Mouse (Mus musculus) stomach, postnatal 0 days (tissue): ENCODE measurements around the gene Gpx3. TPM values are rescaled to one million over a fixed set of nuclear protein-coding genes. Genes with fewer than 3 reads are reported as not detected.

ENCODE experiments used
- ATAC-seq: fragments of 200-750 bp; cut with Nextera tagmentation; 2 replicates; pipeline ENCODE4 v1.8.0; 2017; ENCODE audit not compliant: low FRiP score, low TSS enrichment
- DNase-seq: peaks from one replicate; pipeline ENCODE4 v3.0.0-alpha.2; 2016; ENCODE audit warnings: low spot score
- H3K27ac ChIP-seq: fragments of 300-500 bp; sonication (generic); replicated peaks from 2 replicates; pipeline ENCODE4 v1.5.1; 2014; ENCODE audit warnings: mild to moderate bottlenecking, control low read depth
- H3K27me3 ChIP-seq: fragments of 300-500 bp; sonication (generic); 2 replicates; pipeline ENCODE4 v1.6.1; 2014; ENCODE audit warnings: low read length; ENCODE audit not compliant: control insufficient read depth, insufficient read depth
- H3K36me3 ChIP-seq: fragments of 300-500 bp; sonication (generic); 2 replicates; pipeline ENCODE4 v1.6.1; 2014; ENCODE audit warnings: low read length, mixed read lengths; ENCODE audit not compliant: control insufficient read depth, insufficient read depth
- H3K4me1 ChIP-seq: fragments of 300-500 bp; sonication (generic); replicated peaks from 2 replicates; pipeline ENCODE4 v1.6.1; 2014; ENCODE audit warnings: antibody characterized with exemption; ENCODE audit not compliant: control insufficient read depth, insufficient read depth
- H3K4me2 ChIP-seq: fragments of 300-500 bp; sonication (generic); replicated peaks from 2 replicates; pipeline ENCODE4 v1.6.1; 2014; ENCODE audit warnings: low read depth, mild to moderate bottlenecking, control low read depth, moderate library complexity
- H3K4me3 ChIP-seq: fragments of 300-500 bp; sonication (generic); 2 replicates; pipeline ENCODE4 v1.5.1; 2014; ENCODE audit warnings: low read depth, low read length, control low read depth
- H3K9ac ChIP-seq: fragments of 300-500 bp; sonication (generic); 2 replicates; pipeline ENCODE4 v1.6.1; 2014; ENCODE audit warnings: mild to moderate bottlenecking, low read length, control low read depth, mixed read lengths
- H3K9me3 ChIP-seq: fragments of 300-500 bp; sonication (generic); 2 replicates; pipeline ENCODE4 v1.6.1; 2016; ENCODE audit warnings: low read length; ENCODE audit not compliant: control insufficient read depth
- CTCF ChIP-seq: IDR thresholded peaks from 2 replicates; pipeline ENCODE4 v1.5.1; 2016; ENCODE audit warnings: antibody characterized with exemption, low read depth, mild to moderate bottlenecking, moderate library complexity
- EP300 ChIP-seq: optimal IDR thresholded peaks from 2 replicates; pipeline ENCODE3; 2016; ENCODE audit warnings: antibody characterized with exemption
- whole genome bisulfite sequencing: fragments of 180-500 bp; shearing (Covaris S2); extraction: QIAGEN DNeasy Blood & Tissue Kit; methylation state at CpG from one replicate; pipeline ENCODE4 v1.1.7; 2014; 5-methylcytosine and 5-hydroxymethylcytosine counted together
- polyA plus RNA-seq: library from polyadenylated mRNA; unstranded; fragments of >200 nt; fragmentation: Nextera tagmentation; extraction: Ambion mirVana; gene quantifications from 2 replicates; pipeline ENCODE4 v1.2.1, GENCODE M21; 2015

Gpx3 gene
- polyA plus RNA-seq, 1 experiment from 2014 or later, result 206 TPM

DNA sequence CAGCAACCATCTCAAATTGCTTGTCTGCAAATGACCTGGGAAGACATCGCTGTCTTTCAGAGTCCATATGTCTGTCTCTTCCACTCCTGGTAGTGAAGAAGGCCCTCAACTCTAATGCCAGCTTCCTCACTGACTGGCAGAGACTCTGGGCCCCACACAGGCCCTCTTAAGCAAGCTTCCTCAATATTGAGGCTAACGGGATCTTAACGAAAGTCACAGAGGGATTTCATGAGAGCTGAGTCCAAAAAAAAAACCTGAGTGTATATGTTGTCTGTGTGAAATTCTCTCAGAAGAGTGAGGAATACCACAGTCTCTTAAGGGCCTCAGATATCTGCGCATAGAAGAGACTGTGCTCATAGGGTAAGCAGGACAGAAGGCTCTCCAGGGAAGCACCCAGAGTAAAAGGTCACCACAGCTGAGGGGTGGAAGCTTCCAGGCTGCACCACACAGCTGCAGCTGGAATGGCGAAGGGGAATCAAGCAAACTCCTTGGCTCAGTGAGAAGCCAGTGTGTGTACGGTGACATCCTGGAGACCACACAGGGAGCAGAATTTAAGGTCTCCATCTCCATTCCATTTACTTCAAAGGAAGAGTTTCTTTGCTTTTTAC lies 18.8 kb downstream of the Gpx3 start:
- Histone ChIP-seq H3K4me3 (no peak overlapping the region), H3K27ac (peak overlapping the region; percentile 49; the same call in 1 of the 2 replicates), H3K4me2 (no peak overlapping the region), H3K9me3 (no peaks in the 10 kb centered on the region), H3K4me1 (no peaks in the 10 kb centered on the region), H3K9ac (no peak overlapping the region), H3K27me3 (no peaks in the 10 kb centered on the region), H3K36me3 (peaks cover 45% of the 10 kb centered on the region)
- ATAC-seq, result no peak
- 61% methylated on average over 6 of the region's 6 CpGs for WGBS
- TF ChIP-seq EP300 (no peak), CTCF (no peak)
- no peak for DNase-seq

DNA sequence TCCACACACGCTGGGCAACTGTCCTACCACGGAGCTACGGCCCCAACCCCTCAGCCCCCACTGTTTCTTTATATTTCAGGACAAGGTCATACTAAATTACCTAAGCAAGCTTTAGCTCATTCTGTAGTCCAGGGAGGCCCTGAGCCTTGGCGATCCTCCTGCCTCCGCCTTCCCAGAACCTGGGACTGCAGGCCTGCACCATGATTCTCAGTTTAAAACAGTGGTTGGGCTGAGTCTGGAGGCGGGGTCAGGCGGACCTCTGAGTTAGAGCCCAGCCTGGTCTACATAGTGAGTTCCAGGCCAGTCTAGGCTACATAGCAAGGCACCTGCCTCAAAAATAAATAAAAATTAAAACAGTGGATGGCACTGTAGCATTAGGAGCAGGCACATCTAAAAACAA lies 19.5 kb downstream of the Gpx3 start:
- no peak overlapping the region for H3K9ac ChIP-seq
- peak; percentile 49; the same call in 1 of the 2 replicates for ATAC-seq
- WGBS, result 39% methylated on average over 7 of the region's 7 CpGs

DNA sequence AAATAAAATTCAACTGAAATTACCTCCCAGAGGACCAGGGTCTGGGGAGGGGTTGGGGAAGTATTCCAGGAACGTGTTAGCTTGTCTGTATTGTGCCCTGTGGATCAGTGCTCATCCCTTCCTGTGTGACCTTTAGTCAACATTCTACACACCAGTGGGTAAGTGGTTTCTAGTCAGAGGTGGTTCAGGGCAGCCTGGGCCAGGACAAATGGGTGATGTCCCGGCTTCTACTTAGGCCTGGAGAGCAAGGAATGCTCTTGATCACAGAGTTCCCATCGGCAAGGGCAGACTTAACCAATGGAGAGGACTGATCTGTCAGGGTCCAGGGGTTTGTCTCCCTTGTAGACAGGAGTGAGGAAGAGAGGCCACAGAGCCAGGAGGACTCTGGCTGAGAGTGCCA lies 20.2 kb downstream of the Gpx3 start:
- H3K4me3 ChIP-seq, result no peak overlapping the region
- no peak overlapping the region for H3K27ac ChIP-seq
- no peaks in the 10 kb centered on the region for H3K4me1 ChIP-seq
- 87% methylated on average over 3 of the region's 3 CpGs for WGBS
- H3K36me3 ChIP-seq, result peaks cover 43% of the 10 kb centered on the region
- no peak overlapping the region for H3K4me2 ChIP-seq
- no peak for DNase-seq
- ATAC-seq, result no peak
- no peak overlapping the region for H3K9ac ChIP-seq
- H3K27me3 ChIP-seq, result no peaks in the 10 kb centered on the region
- TF ChIP-seq CTCF, result no peak
- TF ChIP-seq EP300, result no peak
- H3K9me3 ChIP-seq, result no peaks in the 10 kb centered on the region

More for the DNA sequence above, 19.5 kb downstream of the Gpx3 start:
- Histone ChIP-seq H3K27me3 (no peaks in the 10 kb centered on the region), H3K27ac (peak overlapping the region; percentile 49; the same call in 1 of the 2 replicates), H3K4me2 (no peak overlapping the region), H3K36me3 (peaks cover 49% of the 10 kb centered on the region), H3K4me3 (no peak overlapping the region), H3K4me1 (no peaks in the 10 kb centered on the region), H3K9me3 (no peaks in the 10 kb centered on the region)
- DNase-seq, result no peak
- TF ChIP-seq CTCF (no peak), EP300 (no peak)

DNA sequence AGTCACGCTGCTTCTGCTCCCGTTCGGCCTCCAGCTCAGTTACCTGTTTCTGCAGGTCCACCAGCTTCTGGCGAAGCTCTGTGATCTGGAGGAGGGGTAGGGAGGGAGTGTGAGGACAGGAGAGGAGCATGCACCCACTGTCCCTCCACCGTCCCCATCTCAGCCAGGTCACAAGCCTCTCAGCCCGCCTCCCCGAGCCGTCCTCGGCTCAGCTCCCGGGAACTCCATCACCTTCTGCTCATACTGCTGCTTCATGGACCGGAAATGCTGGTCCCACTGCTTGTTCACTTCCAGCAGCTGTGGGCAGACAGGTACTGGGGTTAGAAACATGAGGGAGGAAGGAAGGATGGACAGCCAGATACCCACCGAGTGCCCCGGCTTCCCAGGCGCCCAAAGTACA lies 21.9 kb downstream of the Gpx3 start:
- H3K4me3 ChIP-seq, result no peak overlapping the region
- no peak overlapping the region for H3K27ac ChIP-seq
- DNase-seq, result no peak
- 93% methylated on average over 14 of the region's 14 CpGs for WGBS
- H3K36me3 ChIP-seq, result peaks cover 40% of the 10 kb centered on the region
- no peak overlapping the region for H3K9ac ChIP-seq
- TF ChIP-seq EP300, result no peak
- TF ChIP-seq CTCF, result no peak
- no peak overlapping the region for H3K4me2 ChIP-seq
- ATAC-seq, result no peak
- no peaks in the 10 kb centered on the region for H3K4me1 ChIP-seq
- no peaks in the 10 kb centered on the region for H3K27me3 ChIP-seq
- no peaks in the 10 kb centered on the region for H3K9me3 ChIP-seq

DNA sequence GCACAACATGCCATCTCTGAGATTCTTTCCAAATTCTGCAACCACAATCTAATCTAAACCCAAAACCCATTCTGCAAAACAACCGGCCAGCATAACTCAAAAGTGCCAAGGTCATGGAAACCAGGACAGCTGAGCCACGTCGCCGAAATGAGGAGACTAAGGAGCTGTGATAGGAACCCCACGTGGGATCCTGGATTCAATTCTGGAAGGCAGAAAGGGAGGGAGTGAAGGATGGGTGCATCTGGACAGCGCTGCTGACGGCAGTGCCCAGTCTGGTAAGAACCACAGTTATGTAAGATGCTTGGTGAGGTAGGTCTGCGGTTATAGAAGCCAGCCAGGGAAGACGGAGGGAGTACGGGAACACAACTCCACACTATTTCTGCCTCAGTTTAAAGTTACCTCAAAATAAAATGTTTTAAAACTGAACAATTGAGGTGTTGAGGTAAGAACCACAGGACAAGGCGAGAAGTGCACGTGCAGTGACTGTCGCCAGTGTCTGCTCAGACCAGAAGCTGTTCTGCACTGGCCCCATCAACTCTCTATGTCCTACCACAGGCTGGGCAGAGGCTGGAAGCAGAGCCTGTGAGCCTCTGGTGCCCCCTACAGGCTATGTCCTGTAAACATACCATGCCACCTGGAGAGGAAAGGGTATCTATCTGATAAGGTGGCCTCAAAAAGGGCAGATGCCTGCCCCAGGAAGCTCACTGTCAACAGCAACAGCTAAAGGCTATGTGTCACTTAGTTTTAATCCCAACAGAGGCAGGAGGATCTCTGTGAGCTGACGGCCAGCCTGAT lies 25.3 kb downstream of the Gpx3 start:
- peaks cover 40% of the 10 kb centered on the region for H3K36me3 ChIP-seq
- no peak overlapping the region for H3K9ac ChIP-seq
- H3K27ac ChIP-seq, result no peak overlapping the region
- H3K9me3 ChIP-seq, result no peaks in the 10 kb centered on the region
- no peak overlapping the region for H3K4me2 ChIP-seq
- TF ChIP-seq EP300 (no peak), CTCF (peak; percentile 91)
- H3K4me1 ChIP-seq, result no peaks in the 10 kb centered on the region
- H3K27me3 ChIP-seq, result no peaks in the 10 kb centered on the region
- no peak for ATAC-seq
- H3K4me3 ChIP-seq, result no peak overlapping the region
- peak; percentile 59 for DNase-seq
- 72% methylated on average over 14 of the region's 14 CpGs for WGBS

DNA sequence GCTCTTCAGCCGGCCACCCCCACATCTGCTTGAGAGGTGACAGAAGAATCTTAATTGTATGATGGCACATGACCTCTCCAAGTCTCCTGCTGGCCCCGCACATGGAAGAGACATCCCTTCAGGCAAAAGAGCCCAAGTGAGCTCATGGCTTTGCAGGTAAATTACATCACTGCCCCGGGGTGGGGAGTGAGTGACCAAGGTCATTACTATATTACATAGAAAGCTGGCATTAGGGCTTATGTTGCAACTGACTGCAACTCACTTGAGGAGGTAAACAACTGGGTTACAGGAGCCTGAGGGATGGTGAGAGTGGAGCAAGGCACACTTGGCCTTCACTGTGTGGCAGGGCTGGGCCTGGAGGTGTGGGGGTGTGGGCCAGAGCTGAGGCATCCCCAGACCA lies 26.0 kb downstream of the Gpx3 start:
- DNase-seq, result no peak
- TF ChIP-seq CTCF (no peak), EP300 (no peak)
- ATAC-seq, result no peak
- Histone ChIP-seq H3K27me3 (no peaks in the 10 kb centered on the region), H3K4me1 (no peaks in the 10 kb centered on the region), H3K4me3 (no peak overlapping the region), H3K9ac (no peak overlapping the region), H3K9me3 (no peaks in the 10 kb centered on the region), H3K27ac (no peak overlapping the region), H3K4me2 (no peak overlapping the region), H3K36me3 (peaks cover 34% of the 10 kb centered on the region)
- 83% methylated on average over 3 of the region's 3 CpGs for WGBS
